Mouse (Mus musculus) embryonic facial prominence, embryonic 11.5 days (tissue): ENCODE measurements around the gene Cacna1d. TPM values are rescaled to one million over a fixed set of nuclear protein-coding genes. Genes with fewer than 3 reads are reported as not detected.

ENCODE experiments used
- ATAC-seq: fragments of 200-750 bp; cut with Nextera tagmentation; replicated peaks from 2 replicates; pipeline ENCODE4 v1.8.0; 2017; ENCODE audit warnings: low read depth; ENCODE audit not compliant: insufficient number of reproducible peaks, low FRiP score, low TSS enrichment
- DNase-seq: peaks from one replicate; pipeline ENCODE4 v3.0.0-alpha.2; 2015; ENCODE audit warnings: low spot score
- H3K27ac ChIP-seq: fragments of 300-500 bp; sonication (generic); replicated peaks from 2 replicates; pipeline ENCODE4 v1.5.1; 2014; ENCODE audit warnings: mild to moderate bottlenecking, low read depth, low read length, control low read depth
- H3K27me3 ChIP-seq: fragments of 300-500 bp; sonication (generic); 2 replicates; pipeline ENCODE4 v1.6.1; 2014; ENCODE audit warnings: mild to moderate bottlenecking, low read length, moderate library complexity, mixed read lengths; ENCODE audit not compliant: control insufficient read depth, insufficient read depth
- H3K36me3 ChIP-seq: fragments of 300-500 bp; sonication (generic); replicated peaks from 2 replicates; pipeline ENCODE4 v1.6.1; 2014; ENCODE audit warnings: low read depth, mild to moderate bottlenecking, low read length, moderate library complexity, mixed read lengths; ENCODE audit not compliant: control insufficient read depth, insufficient read depth
- H3K4me1 ChIP-seq: fragments of 300-500 bp; sonication (generic); 2 replicates; pipeline ENCODE4 v1.6.1; 2014; ENCODE audit warnings: low read length, mixed read lengths; ENCODE audit not compliant: control insufficient read depth, insufficient read depth
- H3K4me2 ChIP-seq: fragments of 300-500 bp; sonication (generic); 2 replicates; pipeline ENCODE4 v1.6.1; 2014; ENCODE audit warnings: low read depth, mild to moderate bottlenecking, control low read depth, low read length, moderate library complexity
- H3K4me3 ChIP-seq: fragments of 300-500 bp; sonication (generic); 2 replicates; pipeline ENCODE4 v1.5.1; 2014; ENCODE audit warnings: low read depth, low read length, control low read depth
- H3K9ac ChIP-seq: fragments of 300-500 bp; sonication (generic); replicated peaks from 2 replicates; pipeline ENCODE4 v1.6.1; 2014; ENCODE audit warnings: mild to moderate bottlenecking, control low read depth, low read length
- H3K9me3 ChIP-seq: fragments of 300-500 bp; sonication (generic); replicated peaks from 2 replicates; pipeline ENCODE4 v1.6.1; 2016; ENCODE audit warnings: mild to moderate bottlenecking, low read length, inconsistent platforms, mixed read lengths; ENCODE audit not compliant: control insufficient read depth
- WGBS: fragments of 180-500 bp; shearing (Covaris S2); extraction: QIAGEN DNeasy Blood & Tissue Kit; methylation state at CpG from one replicate; pipeline ENCODE4 v1.1.7; 2014; 5-methylcytosine and 5-hydroxymethylcytosine counted together
- polyA plus RNA-seq: library from polyadenylated mRNA; unstranded; fragments of >200 nt; fragmentation: Nextera tagmentation; extraction: Ambion mirVana; gene quantifications from 2 replicates; pipeline ENCODE4 v1.2.1, GENCODE M21; 2014

The Cacna1d gene
- polyA plus RNA-seq, 1 experiment from 2014 or later, result 0.88 TPM

- no peak for ATAC-seq
- no peak for DNase-seq
- H3K4me3 ChIP-seq, result no peak overlapping the region
- no peaks in the 10 kb centered on the region for H3K9me3 ChIP-seq
- peaks cover 12% of the 10 kb centered on the region for H3K27me3 ChIP-seq
- no peaks in the 10 kb centered on the region for H3K36me3 ChIP-seq
- WGBS, result 78% methylated on average over 10 of the region's 10 CpGs
- H3K4me2 ChIP-seq, result no peak overlapping the region
- H3K27ac ChIP-seq, result no peak overlapping the region
- H3K9ac ChIP-seq, result no peak overlapping the region
- no peaks in the 10 kb centered on the region; the same call in 1 of the 2 replicates for H3K4me1 ChIP-seq
These were observed 479.2 kb downstream of the Cacna1d start for GRCm38 (mm10) chr14:30011886-30012560.

- no peak overlapping the region for H3K4me3 ChIP-seq
- H3K27me3 ChIP-seq, result peaks cover 12% of the 10 kb centered on the region
- no peaks in the 10 kb centered on the region; the same call in 1 of the 2 replicates for H3K4me1 ChIP-seq
- no peak overlapping the region for H3K9ac ChIP-seq
- DNase-seq (no peak), ATAC-seq (no peak)
- H3K36me3 ChIP-seq, result no peaks in the 10 kb centered on the region
- WGBS, result 73% methylated on average over 10 of the region's 10 CpGs
- H3K4me2 ChIP-seq, result no peak overlapping the region
- H3K27ac ChIP-seq, result no peak overlapping the region
- no peaks in the 10 kb centered on the region for H3K9me3 ChIP-seq
These were observed 481.2 kb downstream of the Cacna1d start for GRCm38 (mm10) chr14:30009864-30010560.

GRCm38 (mm10) chr14:30008733-30009575 is 482.3 kb downstream of the Cacna1d start, which contains the start of the genes Il17rb and Chdh:
TSS of gene Il17rb (minus strand) at chr14:30008896.
TSS of gene Chdh (plus strand) at chr14:30009023.
- Histone ChIP-seq H3K36me3 (no peaks in the 10 kb centered on the region), H3K4me1 (no peaks in the 10 kb centered on the region; the same call in 1 of the 2 replicates), H3K9ac (peak within 1 kb of the TSS; percentile 45), H3K4me3 (peak within 1 kb of the TSS; percentile 33), H3K27ac (no peak within 1 kb of the TSS), H3K9me3 (no peaks in the 10 kb centered on the region), H3K27me3 (peaks cover 12% of the 10 kb centered on the region), H3K4me2 (peak within 1 kb of the TSS; percentile 95)
- peak; percentile 46; the same call in 1 of the 2 replicates for ATAC-seq
- DNase-seq, result peak; percentile 45
- 10% methylated on average over 54 of the region's 54 CpGs for WGBS

- Histone ChIP-seq H3K27ac (no peak overlapping the region), H3K4me1 (no peaks in the 10 kb centered on the region), H3K9me3 (no peaks in the 10 kb centered on the region), H3K4me3 (no peak overlapping the region), H3K4me2 (no peak overlapping the region), H3K27me3 (no peaks in the 10 kb centered on the region), H3K36me3 (peaks cover 7% of the 10 kb centered on the region; the same call in 1 of the 2 replicates), H3K9ac (no peak overlapping the region)
- ATAC-seq (no peak), DNase-seq (no peak)
- 81% methylated on average over 3 of the region's 3 CpGs for WGBS
These were observed 491.8 kb downstream of the Cacna1d start for GRCm38 (mm10) chr14:29999475-29999811.

GRCm38 (mm10) chr14:29998747-29999474 is 492.3 kb downstream of the Cacna1d start:
- DNase-seq (no peak), ATAC-seq (no peak)
- Histone ChIP-seq H3K4me3 (no peak overlapping the region), H3K4me2 (no peak overlapping the region), H3K27ac (no peak overlapping the region), H3K9ac (no peak overlapping the region), H3K36me3 (peaks cover 9% of the 10 kb centered on the region), H3K4me1 (no peaks in the 10 kb centered on the region), H3K9me3 (no peaks in the 10 kb centered on the region), H3K27me3 (no peaks in the 10 kb centered on the region)
- 76% methylated on average over 13 of the region's 13 CpGs for WGBS

GRCm38 (mm10) chr14:29997345-29997744 is 493.9 kb downstream of the Cacna1d start:
- no peak overlapping the region for H3K4me2 ChIP-seq
- H3K27ac ChIP-seq, result no peak overlapping the region
- H3K36me3 ChIP-seq, result peaks cover 12% of the 10 kb centered on the region
- H3K27me3 ChIP-seq, result no peaks in the 10 kb centered on the region
- ATAC-seq, result no peak
- no peak overlapping the region for H3K9ac ChIP-seq
- H3K9me3 ChIP-seq, result no peaks in the 10 kb centered on the region
- H3K4me3 ChIP-seq, result no peak overlapping the region
- DNase-seq, result no peak
- no peaks in the 10 kb centered on the region for H3K4me1 ChIP-seq

- Histone ChIP-seq H3K9me3 (no peaks in the 10 kb centered on the region), H3K9ac (no peak overlapping the region), H3K36me3 (peaks cover 12% of the 10 kb centered on the region), H3K4me2 (no peak overlapping the region), H3K4me1 (no peaks in the 10 kb centered on the region), H3K4me3 (no peak overlapping the region), H3K27ac (no peak overlapping the region), H3K27me3 (no peaks in the 10 kb centered on the region)
- ATAC-seq, result no peak
- WGBS, result 91% methylated on average over 11 of the region's 11 CpGs
- DNase-seq, result no peak
These were observed 495.1 kb downstream of the Cacna1d start for GRCm38 (mm10) chr14:29996000-29996751.
